Mouse (Mus musculus) heart, adult 2 months (tissue): ENCODE measurements at regions not wholly inside any gene's neighbourhood (a gene's known extent, or its start where the extent isn't known, plus 50 kb on each side); places are given as distances from the start of the nearest gene placed in this dataset.
A peak's percentile ranks its signal among the peaks of the same experiment; 100 is the strongest.
"Not testable (repeated sequence)": the region's sequence is repeated elsewhere in the genome, so short reads cannot be mapped to it uniquely, and the experiment has no call there.

Experiments used
- DNase-seq, 2 experiments: peaks; one replicate each; pipeline ENCODE4 v3.0.0; 2021
- H3K27ac ChIP-seq: fragments of 200-600 bp; 2 replicates; pipeline ENCODE4 v1.8.1; 2022
- H3K27me3 ChIP-seq: fragments of 200-500 bp; 2 replicates; pipeline ENCODE4 v1.6.1; 2012; ENCODE audit warnings: mild to moderate bottlenecking, low read length, inconsistent platforms, mixed read lengths; ENCODE audit not compliant: control insufficient read depth, insufficient read depth
- H3K36me3 ChIP-seq: fragments of 200-500 bp; 2 replicates; pipeline ENCODE4 v1.6.1; 2012; ENCODE audit warnings: low read length, inconsistent platforms; ENCODE audit not compliant: control insufficient read depth, insufficient read depth
- H3K4me1 ChIP-seq: fragments of 200-500 bp; 2 replicates; pipeline ENCODE4 v1.6.1; 2011; ENCODE audit warnings: low read length; ENCODE audit not compliant: control insufficient read depth, insufficient read depth
- H3K4me3 ChIP-seq: fragments of 200-600 bp; 2 replicates; pipeline ENCODE4 v1.8.1; 2022
- H3K79me2 ChIP-seq: fragments of 200-500 bp; replicated peaks from 2 replicates; pipeline ENCODE4 v1.6.1; 2012; ENCODE audit warnings: mild to moderate bottlenecking, inconsistent platforms, low read length, moderate library complexity, mixed read lengths; ENCODE audit not compliant: control insufficient read depth, insufficient read depth
- H3K9ac ChIP-seq: fragments of 200-500 bp; 2 replicates; pipeline ENCODE4 v1.6.1; 2012; ENCODE audit warnings: low read depth, mild to moderate bottlenecking, control low read depth, inconsistent platforms, low read length, mixed read lengths
- CTCF ChIP-seq: fragments of 200-600 bp; IDR thresholded peaks from 2 replicates; pipeline ENCODE4 v1.8.1; 2022; ENCODE audit warnings: antibody characterized with exemption, mild to moderate bottlenecking, moderate library complexity
- WGBS: fragments of 180-500 bp; shearing (Covaris S2); methylation state at CpG from one replicate; pipeline ENCODE4 v1.1.7; 2018; 5-methylcytosine and 5-hydroxymethylcytosine counted together
- intact Hi-C: fragments of 180-260 bp; cut with DNase I; formaldehyde crosslinking; loops from one replicate; pipeline ENCODE4 v1.15.1; 2025

DNA sequence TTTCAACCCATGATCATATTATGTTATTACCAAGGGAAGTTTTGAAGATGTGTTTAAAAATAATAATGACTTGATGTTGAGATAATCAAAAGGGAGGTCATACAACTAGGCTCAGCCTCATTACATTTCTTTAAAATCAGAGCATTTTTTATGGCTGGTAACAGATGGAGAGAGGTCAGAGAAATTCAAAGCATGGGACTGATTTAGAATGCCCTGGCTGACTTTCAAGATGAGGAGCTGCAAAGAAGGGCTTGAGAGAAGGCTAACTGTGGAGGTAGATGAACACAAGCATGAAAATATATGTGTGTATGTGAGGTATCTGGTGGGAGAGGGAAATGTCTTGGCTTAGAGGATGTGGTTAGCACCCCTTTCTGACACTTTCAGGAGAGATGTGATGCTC lies 502.6 kb upstream of the Gdi2 start:
- H3K27me3 ChIP-seq, DNase-seq, H3K4me1 ChIP-seq, H3K27ac ChIP-seq, H3K79me2 ChIP-seq, H3K36me3 ChIP-seq, H3K4me3 ChIP-seq, H3K9ac ChIP-seq, intact Hi-C loops: not testable (repeated sequence)

DNA sequence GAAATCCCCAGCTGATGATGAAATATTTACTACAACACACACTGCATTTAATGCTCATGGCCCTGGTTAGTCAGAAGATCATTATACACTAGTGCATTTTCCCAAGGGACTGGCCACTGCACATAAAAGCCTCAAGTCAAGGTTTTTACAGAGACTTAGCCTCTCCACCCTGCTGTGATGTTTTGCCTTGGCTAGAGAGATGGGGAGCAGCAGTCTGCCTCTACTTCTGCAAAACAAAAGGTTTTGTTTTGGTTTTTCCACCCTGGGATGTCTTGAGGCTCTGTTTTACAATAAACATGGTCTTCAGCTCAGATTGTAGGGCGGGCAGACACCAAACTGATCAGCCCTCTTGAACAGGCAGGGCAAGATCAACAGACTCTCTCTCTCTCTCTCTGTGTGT lies 500.9 kb upstream of the Gdi2 start:
- WGBS: 21% methylated on average over 1 of the region's 1 CpGs
- H3K4me3 ChIP-seq, H3K9ac ChIP-seq, H3K79me2 ChIP-seq, H3K4me1 ChIP-seq, intact Hi-C loops, H3K27me3 ChIP-seq, H3K36me3 ChIP-seq, H3K27ac ChIP-seq: not testable (repeated sequence)
- peak; percentile 8 to 22 for DNase-seq

DNA sequence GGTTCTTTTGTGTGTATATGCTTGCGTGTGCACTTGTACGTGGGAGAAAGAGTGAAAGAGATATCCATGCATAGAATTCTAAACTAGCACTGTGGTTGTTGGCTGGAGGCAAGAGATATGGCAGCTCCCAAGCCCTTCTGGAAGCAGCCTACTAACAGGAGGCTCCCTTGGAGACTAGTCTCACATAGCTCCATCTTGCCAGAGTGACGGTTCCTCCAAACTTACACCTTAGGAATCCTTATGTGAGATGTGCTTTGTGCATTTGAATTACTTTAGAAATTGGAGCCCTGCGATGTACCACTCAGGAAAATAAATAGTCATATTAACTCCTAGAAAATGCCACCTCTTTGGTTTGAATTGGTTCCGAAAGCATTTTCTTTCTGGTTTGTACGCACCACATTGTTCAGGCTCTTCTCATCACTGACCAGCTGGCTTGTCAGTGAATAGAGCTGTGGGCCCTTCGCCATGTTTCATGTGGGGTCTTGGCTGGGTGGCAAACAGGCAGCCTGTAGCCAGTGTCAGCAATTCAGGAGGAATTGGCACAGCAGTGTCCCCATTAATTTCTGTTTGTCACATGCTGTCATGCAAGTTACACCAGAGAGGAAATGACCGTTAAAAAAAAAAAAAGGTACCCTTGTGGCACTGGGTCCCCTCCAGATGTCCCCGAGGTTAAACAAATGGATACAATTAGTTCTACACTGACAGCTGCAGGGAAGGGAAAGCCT lies 491.3 kb upstream of the Gdi2 start:
- H3K36me3 ChIP-seq, H3K9ac ChIP-seq, DNase-seq, H3K4me3 ChIP-seq, H3K79me2 ChIP-seq, intact Hi-C loops, H3K27ac ChIP-seq, H3K4me1 ChIP-seq, H3K27me3 ChIP-seq: not testable (repeated sequence)
- WGBS: 80% methylated on average over 9 of the region's 9 CpGs

DNA sequence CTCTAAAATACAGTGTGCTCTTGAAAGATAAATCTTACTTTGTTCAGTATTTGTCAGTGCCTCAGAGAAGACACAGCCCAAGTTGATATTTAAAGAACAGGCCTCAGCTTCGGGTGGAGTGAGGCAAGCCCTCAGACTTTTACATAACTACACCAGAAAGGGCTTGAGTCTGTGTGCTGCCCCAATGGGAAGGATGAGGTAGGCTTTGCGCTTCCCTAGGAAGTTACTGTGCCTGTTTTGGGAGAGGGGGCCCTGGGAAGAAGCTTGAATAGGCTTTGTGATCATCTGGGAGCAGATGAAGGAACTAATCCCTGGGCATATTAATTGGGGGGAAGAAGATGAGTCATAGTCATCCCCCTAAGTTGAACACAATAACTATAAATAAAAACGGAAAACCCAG lies 454.4 kb upstream of the Gdi2 start:
- H3K4me1 ChIP-seq, H3K27ac ChIP-seq, H3K79me2 ChIP-seq, intact Hi-C loops, H3K9ac ChIP-seq, H3K4me3 ChIP-seq, H3K27me3 ChIP-seq, H3K36me3 ChIP-seq: not testable (repeated sequence)
- peak in 1 of 2 experiments; percentile 20 for DNase-seq
- 64% methylated on average over 3 of the region's 3 CpGs for WGBS

DNA sequence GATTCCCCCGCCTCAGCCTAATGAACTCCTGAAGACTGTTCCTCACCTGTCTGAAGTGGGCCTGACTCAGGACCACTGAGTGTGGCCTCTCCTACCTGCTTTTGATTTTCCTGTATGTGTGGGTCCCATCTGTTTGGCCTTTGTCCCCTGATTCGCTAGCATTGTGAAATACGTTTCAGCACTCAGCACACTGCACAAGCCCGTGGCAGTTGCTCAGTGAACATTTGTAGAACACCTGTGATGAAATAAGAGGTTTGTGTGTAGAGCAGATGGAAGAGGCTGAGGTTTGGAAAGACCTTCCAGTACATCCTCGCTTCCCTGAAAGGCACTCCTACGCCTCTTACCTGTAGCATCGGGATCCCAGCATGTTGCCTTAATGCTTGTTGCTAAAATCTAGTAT lies 447.9 kb upstream of the Gdi2 start:
- H3K27ac ChIP-seq, H3K27me3 ChIP-seq, DNase-seq, H3K79me2 ChIP-seq, H3K9ac ChIP-seq, intact Hi-C loops, H3K4me3 ChIP-seq, H3K36me3 ChIP-seq, H3K4me1 ChIP-seq: not testable (repeated sequence)
- WGBS: 73% methylated on average over 7 of the region's 7 CpGs

DNA sequence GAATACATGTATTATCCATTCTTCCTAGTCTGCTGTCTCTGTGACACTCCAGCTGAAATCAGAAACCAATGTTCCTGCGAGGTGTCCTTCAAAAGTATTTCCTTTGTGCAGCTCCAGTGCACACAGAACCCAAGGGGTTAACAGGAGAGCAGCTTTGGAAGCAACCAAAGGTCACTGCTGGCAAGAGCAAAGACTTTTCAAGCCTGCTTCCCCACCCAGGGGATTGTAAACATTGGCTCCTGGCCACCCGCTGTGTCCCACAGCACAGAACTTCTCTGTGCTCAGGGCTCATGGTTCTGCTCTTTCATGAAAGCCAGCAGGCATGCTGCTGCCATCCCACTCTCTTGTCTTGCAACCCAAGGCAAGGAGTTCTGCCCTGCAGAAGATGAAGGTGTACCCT lies 431.3 kb upstream of the Gdi2 start:
- H3K9ac ChIP-seq, H3K4me1 ChIP-seq, H3K79me2 ChIP-seq, H3K27me3 ChIP-seq, H3K36me3 ChIP-seq, DNase-seq, H3K27ac ChIP-seq, intact Hi-C loops, H3K4me3 ChIP-seq: not testable (repeated sequence)
- WGBS: 39% methylated on average over 2 of the region's 2 CpGs

DNA sequence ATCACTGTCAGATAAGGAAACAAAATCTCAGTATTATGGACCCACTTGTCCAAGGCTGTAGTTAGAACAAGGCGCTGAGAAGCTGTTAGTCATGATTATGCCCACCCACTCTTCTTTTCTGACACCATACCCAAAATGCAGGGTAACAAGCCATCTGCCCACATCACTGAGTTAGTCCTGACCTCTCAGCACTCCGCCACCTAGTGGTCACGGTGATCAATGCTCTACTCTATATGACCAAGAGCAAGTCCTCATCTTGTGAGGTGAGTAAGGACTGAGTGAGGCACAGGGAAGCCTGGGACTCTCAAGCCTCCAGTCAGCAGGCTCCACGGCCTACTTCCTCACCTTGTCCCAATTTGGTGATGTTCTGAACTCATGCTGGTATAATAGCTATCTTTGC lies 409.7 kb upstream of the Gdi2 start:
- 16% methylated on average over 4 of the region's 4 CpGs for WGBS
- TF ChIP-seq CTCF: peak; percentile 38
- intact Hi-C loops, H3K27me3 ChIP-seq, H3K4me1 ChIP-seq, DNase-seq, H3K4me3 ChIP-seq, H3K79me2 ChIP-seq, H3K9ac ChIP-seq, H3K36me3 ChIP-seq, H3K27ac ChIP-seq: not testable (repeated sequence)

DNA sequence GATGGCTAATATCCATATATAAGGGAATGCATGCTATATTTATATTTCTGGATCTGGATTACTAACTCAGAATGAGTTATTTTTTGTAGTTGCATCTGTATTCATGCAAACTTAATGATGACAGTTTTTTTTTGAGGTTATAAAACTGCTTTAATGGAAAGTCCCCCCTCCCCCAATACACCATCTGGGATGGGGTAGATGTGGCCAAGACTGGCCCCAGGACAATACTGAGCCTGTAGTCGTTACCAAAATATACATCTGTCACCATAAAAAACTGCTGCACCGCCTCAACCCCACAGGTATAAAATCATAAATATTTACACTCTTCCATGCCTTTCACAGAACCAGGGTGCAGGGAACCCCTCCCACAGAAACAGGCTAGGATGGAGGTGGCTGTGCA lies 400.6 kb upstream of the Gdi2 start:
- H3K79me2 ChIP-seq, H3K27ac ChIP-seq, H3K4me3 ChIP-seq, DNase-seq, intact Hi-C loops, H3K4me1 ChIP-seq, H3K27me3 ChIP-seq, H3K36me3 ChIP-seq, H3K9ac ChIP-seq: not testable (repeated sequence)
- 66% methylated on average over 2 of the region's 2 CpGs for WGBS
